Mouse (Mus musculus): ENCODE data around the gene Sipa1l2.

Gene Sipa1l2

DNA sequence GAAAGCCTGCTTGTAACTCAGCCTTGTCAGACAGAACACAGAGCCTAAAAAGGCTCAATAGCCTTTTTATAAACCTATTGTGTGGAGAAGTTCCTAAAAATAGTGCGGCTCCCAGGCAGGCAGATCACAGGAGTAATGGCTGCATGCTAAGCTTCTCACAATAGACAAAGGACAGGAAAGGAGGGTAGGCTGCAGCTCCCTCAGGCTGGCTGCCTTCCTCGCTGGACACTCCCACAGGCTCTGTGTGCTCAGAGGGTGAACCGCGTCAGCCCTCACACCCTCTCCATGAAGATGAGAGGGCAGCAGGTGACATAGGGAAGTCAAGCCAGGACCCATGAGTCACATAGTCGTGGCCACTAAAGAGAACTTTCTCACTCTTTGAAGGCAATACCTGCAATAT lies 55.7 kb downstream of the Sipa1l2 start:
- no peak for DNase-seq (ENCODE audit: low spot score in 2 of 2)

DNA sequence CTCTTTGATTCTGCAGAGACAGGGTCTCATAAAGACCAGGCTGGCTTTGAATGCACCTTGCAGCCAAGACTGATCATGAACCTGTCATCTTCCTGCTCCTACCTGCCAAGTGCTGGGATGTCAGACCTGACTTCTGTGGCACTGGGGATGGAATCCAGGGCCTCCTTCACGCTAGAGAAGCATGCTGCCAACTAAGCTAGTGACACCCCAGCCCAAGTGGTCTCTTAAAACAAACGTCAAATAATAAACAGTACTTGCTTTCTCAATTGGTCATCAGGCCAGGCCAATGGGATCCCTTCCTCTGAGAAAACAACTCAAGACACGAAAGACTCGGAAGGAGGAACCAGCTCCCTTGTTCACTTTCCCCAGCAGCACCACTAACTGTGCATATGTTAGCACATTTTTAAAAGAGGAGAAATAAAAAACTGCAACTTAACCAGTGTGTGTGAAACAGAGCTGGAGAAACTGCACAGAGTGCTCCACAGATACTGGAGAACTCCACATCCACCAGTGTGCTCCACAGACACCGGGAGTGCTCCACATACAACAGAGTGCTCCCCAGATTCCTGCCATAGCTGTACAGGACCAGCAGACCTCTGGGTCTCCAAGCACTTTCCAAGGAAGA lies 56.3 kb downstream of the Sipa1l2 start:
- DNase-seq (ENCODE audit: low spot score in 2 of 2) = no peak

DNA sequence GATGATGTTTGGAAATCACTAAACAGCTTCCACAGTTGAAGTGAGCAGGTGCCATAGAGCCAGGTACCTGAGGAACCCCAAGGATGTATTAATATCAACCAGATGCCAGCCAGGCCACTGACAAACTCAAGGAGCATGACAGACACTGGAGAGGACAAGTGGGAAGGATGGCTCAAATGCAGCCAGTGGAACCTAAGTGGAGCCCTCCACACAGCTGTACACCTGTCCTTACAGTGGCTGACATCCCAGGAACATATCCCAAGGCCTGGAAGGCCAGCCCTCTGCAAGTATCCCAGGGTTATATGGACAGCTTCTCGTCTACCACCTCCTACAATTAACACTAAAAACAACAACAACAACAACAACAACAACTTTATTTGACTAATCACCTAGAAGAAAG lies 57.0 kb downstream of the Sipa1l2 start:
- no peak for DNase-seq (ENCODE audit: low spot score in 2 of 2)

DNA sequence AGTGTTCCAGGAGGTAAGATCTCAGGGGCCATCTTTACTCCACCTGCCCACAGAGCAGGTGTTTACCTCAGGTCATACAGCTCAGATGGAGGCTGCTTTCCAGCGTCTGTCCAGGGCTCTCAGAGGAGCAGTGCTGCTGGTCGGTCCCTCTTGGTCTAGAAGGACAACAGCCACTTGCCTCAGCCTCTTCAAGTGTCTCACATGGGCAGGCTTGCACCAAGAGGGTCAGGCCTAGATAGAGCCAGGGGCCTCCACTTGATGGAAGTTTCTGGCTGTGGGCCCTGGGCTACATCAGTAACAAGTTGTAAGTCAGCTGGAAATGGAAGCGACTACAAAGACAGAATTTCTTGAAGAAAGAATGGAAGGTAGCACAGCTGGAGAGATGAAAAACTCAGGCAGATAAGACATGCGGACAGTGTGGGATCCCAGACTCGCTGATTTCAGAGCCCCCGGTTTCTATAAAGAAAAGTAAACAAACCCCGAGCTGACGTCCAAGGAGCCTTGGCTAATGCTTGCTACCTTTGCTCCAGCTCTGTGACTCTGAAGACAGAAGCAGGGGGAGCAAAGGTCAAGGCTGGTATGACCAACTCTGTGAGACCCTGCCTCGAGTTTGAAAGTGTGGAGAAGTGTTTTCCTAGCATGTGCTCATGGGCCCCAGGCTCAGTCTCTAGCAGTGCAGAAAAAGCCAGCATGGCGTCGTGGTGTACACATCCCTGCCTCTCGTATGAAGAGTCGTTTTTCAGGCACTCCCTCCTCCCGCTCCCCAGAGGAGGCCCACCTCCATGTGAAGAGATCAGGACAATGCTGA lies 58.5 kb downstream of the Sipa1l2 start:
- DNase-seq (ENCODE audit: low spot score in 2 of 2) = no peak

DNA sequence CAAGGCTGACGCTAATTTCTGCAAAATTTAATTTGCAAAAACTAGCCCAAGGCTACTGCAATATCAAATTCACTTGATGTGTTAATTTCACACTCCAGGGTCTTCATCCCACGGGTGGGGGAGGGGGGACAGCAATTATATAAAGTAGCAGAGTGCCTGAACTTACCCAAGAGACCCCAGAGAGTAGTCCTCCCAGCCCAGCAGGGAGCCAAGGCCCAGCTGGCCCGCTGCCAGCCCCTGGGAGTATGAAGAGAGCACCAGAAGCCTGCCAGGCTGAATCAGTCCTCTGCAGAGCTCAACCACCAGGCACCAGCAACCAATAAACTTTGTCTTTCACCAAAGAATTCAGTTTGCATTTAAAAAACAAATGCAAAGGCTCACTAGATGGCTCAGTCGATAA lies 59.8 kb downstream of the Sipa1l2 start:
- DNase-seq (ENCODE audit: low spot score in 2 of 2) = no peak

DNA sequence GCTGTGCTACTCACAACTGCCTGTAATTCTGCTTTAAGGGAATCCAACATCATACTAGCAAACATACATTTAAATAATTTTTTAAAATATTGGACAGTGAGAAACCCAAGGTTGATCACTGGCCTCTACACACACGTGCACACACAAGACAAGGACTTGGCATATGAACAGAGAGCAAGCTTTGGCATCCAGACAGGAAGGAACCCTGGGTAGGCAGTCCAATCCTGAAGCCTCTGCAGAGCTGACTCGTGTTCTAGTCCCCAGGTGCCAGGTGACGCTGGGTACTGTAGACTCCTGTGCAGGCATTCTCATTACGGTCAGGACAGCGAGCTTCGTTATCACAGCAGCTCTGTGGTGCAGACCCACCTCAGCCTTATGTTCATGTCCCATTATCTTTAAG lies 60.4 kb downstream of the Sipa1l2 start:
- DNase-seq (ENCODE audit: low spot score in 2 of 2) = no peak

DNA sequence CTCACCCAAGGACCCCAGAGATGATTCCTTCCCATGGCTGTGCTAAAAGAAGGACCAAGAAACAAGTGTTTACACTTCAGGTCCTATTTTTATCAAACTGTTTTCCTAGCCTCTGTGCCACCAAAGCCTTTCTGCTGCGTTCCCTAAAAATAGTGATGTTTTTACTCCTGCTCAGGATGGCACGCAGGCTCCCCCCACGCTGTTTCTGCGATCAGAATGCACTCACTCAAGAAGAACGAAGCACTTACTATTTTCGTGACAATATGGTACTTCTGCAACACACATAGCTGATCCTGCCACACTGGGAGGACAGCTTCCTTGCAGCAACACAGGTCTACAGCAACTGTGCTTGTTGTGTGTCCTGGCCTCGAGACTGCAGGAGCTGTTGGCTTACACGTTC lies 62.3 kb downstream of the Sipa1l2 start:
- no peak for DNase-seq (ENCODE audit: low spot score in 2 of 2)

DNA sequence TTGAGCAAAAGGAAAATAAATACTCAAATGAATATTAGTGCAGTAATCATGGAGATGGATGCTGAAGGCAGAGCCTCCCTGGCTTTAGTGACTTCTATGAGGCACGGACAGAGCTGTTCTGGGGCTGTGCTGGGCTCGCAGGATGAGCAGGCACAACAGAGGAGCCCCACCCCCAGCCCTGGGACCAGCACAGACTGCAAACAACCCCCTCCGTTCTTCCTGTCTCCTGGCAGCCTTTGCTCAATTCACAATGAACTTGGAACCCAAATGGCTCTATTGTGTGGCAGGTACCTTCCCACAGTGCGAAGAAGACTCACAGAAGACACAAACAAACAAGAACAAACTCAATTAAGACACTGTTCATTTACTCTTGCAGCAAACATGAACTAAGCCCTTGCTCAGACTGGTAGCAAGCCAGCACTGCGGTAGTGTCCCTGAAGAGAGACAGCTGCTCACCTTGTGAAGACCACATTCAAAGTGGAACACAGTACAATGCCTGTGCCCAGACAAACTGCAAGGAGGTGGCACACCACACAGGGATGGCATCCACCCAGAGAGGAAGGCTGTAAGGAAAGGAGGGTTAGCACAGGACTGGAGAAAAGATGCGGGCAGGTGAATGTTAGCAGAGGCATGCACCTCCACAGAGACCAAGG lies 64.9 kb downstream of the Sipa1l2 start:
- DNase-seq (ENCODE audit: low spot score in 2 of 2) = peak in 1 of 2 experiments; percentile 37

DNA sequence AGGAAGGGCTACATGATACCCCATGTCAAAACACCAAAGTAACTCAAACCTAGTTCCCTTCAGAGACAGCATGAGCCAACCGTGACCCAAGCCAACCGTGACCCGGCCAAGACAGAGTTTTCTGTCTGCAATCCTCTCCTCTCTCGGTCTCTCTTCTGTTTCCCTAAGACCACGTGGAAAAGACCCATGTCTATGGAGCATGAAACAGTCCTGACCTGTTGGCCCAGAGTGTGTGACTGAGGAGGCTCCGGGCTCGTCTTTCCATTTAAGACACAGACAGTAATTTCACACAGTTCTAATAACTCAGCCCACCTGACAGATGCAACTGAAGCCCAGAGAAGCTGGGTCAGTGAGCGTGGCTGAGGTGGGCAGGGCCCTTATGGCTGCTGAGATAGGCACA lies 65.8 kb downstream of the Sipa1l2 start:
- DNase-seq (ENCODE audit: low spot score in 2 of 2) = no peak

DNA sequence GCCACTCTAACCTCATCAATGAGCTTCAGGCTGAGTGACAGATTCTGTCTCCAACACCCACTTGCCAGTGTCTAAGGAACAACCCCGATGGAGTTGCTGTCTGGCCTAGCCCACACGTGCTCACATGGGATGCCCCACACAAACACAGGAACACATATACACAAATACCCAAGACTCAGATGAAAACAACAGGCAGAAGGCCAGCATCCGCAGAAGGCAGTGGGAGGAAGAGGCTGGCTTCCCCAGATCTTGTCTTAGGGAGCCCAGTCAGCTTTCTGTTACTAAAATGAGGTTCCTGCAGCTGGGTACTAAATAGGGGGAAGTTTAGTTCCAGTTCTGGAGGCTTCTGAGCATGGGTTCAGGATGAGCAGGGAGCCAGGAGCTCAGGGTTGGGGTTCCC lies 66.8 kb downstream of the Sipa1l2 start:
- no peak for DNase-seq (ENCODE audit: low spot score in 2 of 2)

DNA sequence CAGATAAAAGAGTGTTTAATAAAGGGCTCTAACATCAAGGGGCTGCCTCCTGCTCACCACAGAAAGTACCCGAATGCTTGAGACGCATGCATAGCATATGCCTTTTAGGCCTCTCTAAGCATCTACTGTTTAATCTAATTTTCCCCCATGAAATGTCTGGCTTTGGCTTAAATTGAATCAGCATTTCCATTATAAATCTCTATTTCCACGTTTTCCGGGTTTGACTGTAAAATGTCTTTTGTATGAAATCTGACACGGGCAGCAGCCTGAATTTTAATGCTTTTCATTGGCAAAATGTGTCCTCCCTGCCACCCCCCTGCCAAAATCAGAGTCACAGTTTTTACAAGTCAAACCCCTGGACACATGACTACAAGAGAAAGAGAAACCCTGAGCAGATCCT lies 69.6 kb downstream of the Sipa1l2 start:
- no peak for DNase-seq (ENCODE audit: low spot score in 2 of 2)

DNA sequence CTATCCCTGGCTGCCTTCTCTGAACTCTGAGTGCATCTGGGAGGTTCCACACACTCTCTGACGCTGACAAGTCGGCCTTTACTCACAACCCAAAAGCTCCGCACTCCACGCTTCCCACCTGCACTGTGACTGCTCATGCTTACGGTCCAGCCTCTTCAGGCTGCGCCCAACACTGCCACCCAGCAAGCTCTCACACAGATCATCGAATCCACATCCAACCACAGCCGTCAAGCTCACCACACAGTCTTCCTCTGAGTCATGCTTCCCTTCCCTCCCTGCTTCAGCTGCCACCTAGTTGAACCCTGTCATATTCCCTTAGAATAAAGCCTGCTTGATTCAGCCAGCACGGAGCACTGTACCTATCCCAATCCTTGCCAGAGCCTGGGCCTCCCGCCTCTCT lies 71.1 kb downstream of the Sipa1l2 start:
- DNase-seq (ENCODE audit: low spot score in 2 of 2) = no peak

DNA sequence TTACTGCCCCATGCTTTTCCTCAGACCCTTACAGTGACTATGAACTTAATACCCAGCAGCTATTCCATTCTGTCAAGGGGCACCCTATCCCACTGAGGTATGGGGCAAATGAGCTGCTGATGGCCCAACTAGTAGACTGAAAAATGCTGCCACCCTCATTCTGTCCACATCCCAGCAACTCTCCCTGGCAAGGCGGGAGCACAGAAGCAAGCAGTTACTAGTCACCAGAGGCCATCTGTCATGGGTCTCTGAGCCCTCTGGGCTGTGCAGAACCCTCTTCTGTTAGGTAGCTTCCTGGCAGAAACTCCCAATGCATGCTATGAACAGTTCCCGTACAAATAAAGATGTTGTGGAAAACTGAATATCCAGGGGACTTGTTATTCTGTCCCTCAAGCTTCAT lies 74.1 kb downstream of the Sipa1l2 start:
- DNase-seq (ENCODE audit: low spot score in 2 of 2) = no peak

DNA sequence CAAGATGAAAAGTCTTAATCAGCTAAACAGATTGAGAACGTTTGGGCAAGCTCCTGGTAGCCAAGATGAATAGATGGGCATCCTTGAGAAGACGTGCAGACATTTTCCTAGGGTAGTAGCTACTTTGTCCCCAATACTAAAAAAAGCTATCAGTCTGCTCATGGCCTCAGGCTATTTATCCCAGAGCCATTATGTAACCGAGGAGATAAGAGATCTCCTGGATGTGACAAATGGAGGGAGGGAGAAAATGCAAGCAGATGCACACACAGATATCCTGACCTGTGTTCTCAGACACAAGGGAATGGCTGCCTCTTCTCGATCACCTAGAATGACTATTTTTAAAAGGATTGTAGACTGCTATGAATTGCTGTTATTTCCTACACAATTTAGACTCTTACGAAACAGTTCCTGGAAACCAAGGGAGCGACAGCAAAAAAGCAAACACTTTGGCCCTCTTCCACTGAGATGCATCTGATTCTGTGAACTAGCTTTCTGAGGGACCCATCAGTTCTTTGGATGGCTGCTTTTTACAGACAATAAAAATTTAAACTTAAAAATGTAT lies 76.3 kb downstream of the Sipa1l2 start:
- no peak for DNase-seq (ENCODE audit: low spot score in 2 of 2)

DNA sequence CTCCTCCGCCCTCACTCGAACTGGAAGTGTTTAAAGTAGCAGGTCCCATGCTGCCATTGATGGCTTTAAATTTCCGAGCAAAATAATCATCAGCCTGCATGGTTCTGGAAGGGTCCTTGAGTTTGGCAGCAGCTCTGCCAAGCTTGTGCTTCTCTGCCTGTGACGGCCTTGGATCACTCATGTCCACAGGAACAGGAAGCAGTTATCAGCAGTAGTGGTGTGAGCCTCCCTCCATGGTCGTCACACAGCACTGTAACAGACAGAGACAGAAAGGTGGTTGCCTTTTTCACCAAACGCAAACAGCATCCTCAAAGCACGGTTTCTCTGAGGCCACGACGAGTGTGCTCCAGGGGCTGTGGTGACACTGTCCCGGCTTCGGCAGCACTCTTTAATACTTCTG lies 77.2 kb downstream of the Sipa1l2 start:
- no peak for DNase-seq (ENCODE audit: low spot score in 2 of 2)

DNA sequence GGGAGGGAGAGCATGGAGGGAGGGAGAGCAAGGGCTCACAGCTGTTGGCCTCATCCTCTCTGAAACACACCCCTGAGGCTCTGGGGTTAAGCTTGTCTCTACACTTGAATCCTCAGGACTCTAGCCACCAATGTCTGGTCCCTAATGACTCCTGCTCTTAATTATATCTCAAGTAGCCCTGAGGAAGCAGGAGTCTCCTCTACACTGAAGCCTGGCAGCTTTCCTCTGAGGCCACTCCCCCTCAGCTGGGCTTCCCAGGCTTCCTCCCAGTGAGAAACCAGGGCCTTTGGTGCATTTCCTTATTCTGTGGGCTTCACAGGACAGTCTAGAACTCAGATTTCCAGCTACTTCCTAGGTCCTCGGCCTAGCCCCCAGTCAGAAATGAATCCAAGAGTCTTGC lies 80.9 kb downstream of the Sipa1l2 start:
- DNase-seq (ENCODE audit: low spot score in 2 of 2) = no peak

DNA sequence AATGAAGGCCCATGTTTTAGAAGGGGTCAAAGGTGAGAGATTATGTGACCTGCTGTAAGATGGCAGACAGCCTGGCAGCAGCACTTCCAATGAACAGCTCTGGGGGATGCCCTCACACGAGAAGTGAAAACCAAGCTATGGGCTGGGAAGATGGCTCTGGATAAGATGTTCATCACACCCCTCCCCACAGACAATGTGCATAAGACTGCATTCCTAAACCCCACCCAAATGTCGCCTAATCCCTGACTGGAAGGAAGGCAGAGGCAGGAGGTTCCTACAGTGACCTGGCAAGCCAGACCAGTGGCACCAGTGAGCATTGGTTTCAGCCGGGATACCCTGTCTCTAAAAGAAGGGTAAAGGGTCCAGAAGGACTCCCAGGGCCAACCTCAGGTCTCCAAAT lies 83.9 kb downstream of the Sipa1l2 start:
- DNase-seq (ENCODE audit: low spot score in 2 of 2) = no peak

DNA sequence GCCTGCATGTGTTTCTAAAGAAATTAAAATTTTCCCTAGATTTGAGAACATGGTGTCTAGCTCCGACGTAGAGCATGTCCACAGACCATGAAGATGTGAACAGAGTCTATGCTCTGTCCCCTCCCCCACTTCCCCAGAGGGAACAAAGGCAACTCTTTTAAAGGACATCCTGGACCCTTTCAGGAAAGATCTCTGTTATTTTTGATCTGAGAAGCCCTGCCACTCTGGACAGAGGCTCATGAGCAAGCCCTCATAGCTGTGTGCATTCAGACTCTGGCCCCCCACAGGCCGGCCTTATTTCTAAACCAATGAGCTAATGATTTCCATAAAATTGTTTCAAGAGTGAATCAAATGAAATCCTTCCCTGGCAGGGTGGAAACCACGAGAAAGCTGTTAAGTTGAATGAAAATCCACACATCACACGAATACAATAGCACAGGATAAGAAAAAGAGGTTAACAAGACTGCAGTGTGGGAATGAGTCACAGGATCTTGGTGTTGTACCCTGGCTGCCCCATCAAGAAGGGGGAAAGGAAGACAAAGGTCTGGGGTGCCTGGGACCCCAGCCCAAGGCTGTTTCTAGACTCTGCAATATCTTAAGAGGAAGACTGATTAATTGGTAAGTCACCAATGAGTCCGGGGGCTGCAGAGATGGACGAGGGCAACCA lies 84.9 kb downstream of the Sipa1l2 start:
- DNase-seq (ENCODE audit: low spot score in 2 of 2) = no peak

DNA sequence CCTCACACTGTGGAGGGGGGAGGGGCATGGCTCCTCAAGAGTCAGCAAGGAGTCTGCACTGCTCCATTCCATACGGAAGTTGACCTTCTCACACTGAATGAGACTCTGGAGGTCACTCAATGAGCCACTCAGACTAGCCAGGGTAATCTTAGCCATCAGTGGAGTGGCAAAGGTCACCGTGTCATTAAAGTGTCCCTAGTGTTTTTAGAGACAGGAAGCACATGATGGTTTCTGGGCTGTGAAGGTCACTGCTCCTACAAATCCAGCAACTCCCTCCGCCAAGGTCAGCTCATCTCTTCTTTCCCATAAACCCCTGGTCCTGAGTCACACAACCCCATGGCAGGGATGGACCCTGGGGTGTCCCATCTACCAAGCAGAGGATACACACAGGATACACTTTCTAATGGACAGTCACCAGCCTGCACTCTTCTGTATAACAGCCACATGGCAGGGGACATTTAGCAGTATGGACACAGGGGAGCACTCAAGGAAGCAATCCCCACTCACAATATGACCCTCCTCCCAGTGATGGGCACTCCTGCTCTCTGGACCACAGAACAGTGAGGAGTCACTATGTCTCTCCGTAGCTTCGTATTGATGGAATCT lies 87.0 kb downstream of the Sipa1l2 start:
- no peak for DNase-seq (ENCODE audit: low spot score in 2 of 2)

DNA sequence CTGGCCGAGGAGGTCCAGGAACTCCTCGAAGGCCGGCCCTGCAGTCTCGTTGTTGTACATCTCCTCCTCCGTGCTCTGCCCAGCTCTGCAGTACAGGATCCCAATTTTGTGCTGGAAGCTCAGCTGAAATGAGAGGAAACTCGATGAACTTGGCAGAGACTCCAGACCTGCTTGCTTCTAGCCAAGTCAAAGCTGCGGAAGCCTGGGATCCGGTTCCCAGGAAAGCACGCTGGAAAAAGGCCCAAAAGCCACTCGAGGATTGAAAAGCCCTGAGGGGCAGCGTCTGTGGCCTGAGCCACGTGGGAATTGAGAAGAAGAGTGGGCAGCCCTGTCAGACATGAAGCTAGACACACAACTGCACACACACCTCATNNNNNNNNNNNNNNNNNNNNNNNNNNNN lies 94.7 kb downstream of the Sipa1l2 start:
- DNase-seq (ENCODE audit: low spot score in 2 of 2) = no peak

DNA sequence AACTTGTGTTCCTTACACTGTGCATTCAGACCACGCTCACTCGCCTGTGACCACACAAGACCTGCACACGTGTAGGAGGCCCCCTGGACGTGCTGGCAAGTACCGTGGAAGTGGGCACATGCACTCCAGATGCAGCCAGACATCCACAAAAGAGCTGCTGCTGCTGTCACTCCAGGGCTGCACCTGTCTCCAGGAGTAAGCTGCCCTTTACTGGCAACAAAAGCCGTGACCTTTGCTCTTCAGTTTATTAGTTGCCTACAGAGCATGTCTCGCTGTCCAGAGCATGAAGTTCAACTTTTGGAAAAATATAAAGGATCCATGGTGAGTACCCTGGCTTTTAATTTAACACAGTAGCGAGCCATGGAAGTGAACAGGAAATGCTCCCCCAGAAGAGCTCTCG lies 98.2 kb downstream of the Sipa1l2 start:
- no peak for DNase-seq (ENCODE audit: low spot score in 2 of 2)

Data from thymus, postnatal 10 days (tissue).